13 mouse cellular contexts compared by ENCODE assay signal in genomic region chr10:94827890-94828733, GRCm38 (mm10).
A peak's percentile ranks its signal among the peaks of the same experiment; 100 is the strongest.
DNase-seq lines count a peak whose midpoint lies in the region; ATAC-seq and TF ChIP-seq lines count a peak whose summit lies in the region.
"Had no signal": no experiment of that assay in that cellular context is flagged by ENCODE, and none has a peak within 500 bp of the region (broad histone marks: within the 10 kb centered on the region; RNA-seq: fewer than 3 reads in every experiment).

No protein-coding gene starts in this region.

- H3K4me3 ChIP-seq in liver, embryonic 16.5 days (ENCODE audit: low read depth, low read length) = no peak overlapping the region
- no peak overlapping the region for H3K4me3 ChIP-seq in liver, embryonic 12.5 days
- no peak overlapping the region for H3K4me3 ChIP-seq in small intestine, adult 2 months (ENCODE audit: low read depth, low read length)
- H3K4me3 ChIP-seq: embryonic facial prominence, embryonic 12.5 days; hindbrain, embryonic 15.5 days; liver, embryonic 13.5 days; myocyte had no signal

- no peaks in the 10 kb centered on the region; the same call in 1 of the 2 replicates for H3K4me1 ChIP-seq in liver, embryonic 16.5 days (ENCODE audit: control insufficient read depth, low read depth, low read length)
- peaks cover 18% of the 10 kb centered on the region for H3K4me1 ChIP-seq in liver, embryonic 12.5 days
- H3K4me1 ChIP-seq in small intestine, adult 2 months (ENCODE audit: control insufficient read depth, insufficient read depth, insufficient read length, low read length) = peaks cover 3% of the 10 kb centered on the region; the same call in 1 of the 2 replicates

- 53% methylated on average over 14 of the region's 14 CpGs for WGBS in liver, embryonic 16.5 days (ENCODE audit: insufficient replicate concordance)
- WGBS in liver, embryonic 12.5 days (ENCODE audit: insufficient replicate concordance) = 57% methylated on average over 14 of the region's 14 CpGs
- 79% methylated on average over 14 of the region's 14 CpGs for WGBS in small intestine, adult 2 months

- no peak overlapping the region for H3K9ac ChIP-seq in liver, embryonic 16.5 days (ENCODE audit: low read depth, low read length)
- H3K9ac ChIP-seq in liver, embryonic 12.5 days = no peak overlapping the region
- H3K9ac ChIP-seq: embryonic facial prominence, embryonic 12.5 days; hindbrain, embryonic 15.5 days; liver, embryonic 13.5 days had no signal

- DNase-seq in frontal cortex, postnatal 36 days (ENCODE audit: low spot score in 2 of 2) = no peak
- no peak for DNase-seq in testis, postnatal 10 days (ENCODE audit: low spot score)
- DNase-seq in adrenal gland, postnatal 25 days = no peak
- no peak for DNase-seq in gastrocnemius, postnatal 25 days
- DNase-seq: liver, embryonic 13.5 days; right cerebral cortex, postnatal 25 days had no signal

- no peak for TF ChIP-seq CTCF in small intestine, adult 2 months (IDR thresholded peaks at IDR 0.05; ENCODE audit: extremely low read depth, insufficient read length, insufficient replicate concordance, low read depth, low read length)

- H3K36me3 ChIP-seq in liver, embryonic 16.5 days (ENCODE audit: control insufficient read depth, insufficient read depth) = no peaks in the 10 kb centered on the region
- H3K36me3 ChIP-seq in liver, embryonic 12.5 days = peaks cover 29% of the 10 kb centered on the region
- no peaks in the 10 kb centered on the region for H3K36me3 ChIP-seq in small intestine, adult 2 months (ENCODE audit: control insufficient read depth, insufficient read depth, low read length)
- H3K36me3 ChIP-seq: embryonic facial prominence, embryonic 12.5 days had no signal

- TF ChIP-seq POLR2A in small intestine, adult 2 months (IDR thresholded peaks at IDR 0.05; ENCODE audit: low read depth, low read length) = no peak; the same call in 1 of the 2 replicates

- H3K27ac ChIP-seq in liver, embryonic 16.5 days (ENCODE audit: low read length) = peak overlapping the region; percentile 16
- H3K27ac ChIP-seq in liver, embryonic 12.5 days = no peak overlapping the region
- H3K27ac ChIP-seq in small intestine, adult 2 months (ENCODE audit: insufficient read depth, low read depth, low read length) = peak overlapping the region; percentile 37
- H3K27ac ChIP-seq: embryonic facial prominence, embryonic 12.5 days had no signal

- no peaks in the 10 kb centered on the region for H3K27me3 ChIP-seq in liver, embryonic 16.5 days (ENCODE audit: control insufficient read depth, insufficient read depth, low read depth, low read length)
- H3K27me3 ChIP-seq in liver, embryonic 12.5 days (replicated peaks) = no peaks in the 10 kb centered on the region
- H3K27me3 ChIP-seq in small intestine, adult 2 months (ENCODE audit: control insufficient read depth, insufficient read depth, low read length) = no peaks in the 10 kb centered on the region
- H3K27me3 ChIP-seq: embryonic facial prominence, embryonic 12.5 days; hindbrain, embryonic 15.5 days; liver, embryonic 13.5 days had no signal

- H3K4me2 ChIP-seq in liver, embryonic 16.5 days (ENCODE audit: low read depth, low read length) = 0 out of 2 replicates have a peak overlapping the region, but pooled peaks have one; percentile 9
- no peak overlapping the region for H3K4me2 ChIP-seq in liver, embryonic 12.5 days
- H3K4me2 ChIP-seq: embryonic facial prominence, embryonic 12.5 days; hindbrain, embryonic 15.5 days; liver, embryonic 13.5 days had no signal

- H3K9me3 ChIP-seq in liver, embryonic 16.5 days (replicated peaks; ENCODE audit: control insufficient read depth, low read length) = no peaks in the 10 kb centered on the region
- H3K9me3 ChIP-seq in liver, embryonic 12.5 days (replicated peaks) = no peaks in the 10 kb centered on the region
- H3K9me3 ChIP-seq: embryonic facial prominence, embryonic 12.5 days; hindbrain, embryonic 15.5 days; liver, embryonic 13.5 days had no signal

- ATAC-seq in liver, embryonic 16.5 days (ENCODE audit: low read depth) = no peak
- ATAC-seq in liver, embryonic 12.5 days = no peak
- peak; percentile 92 for ATAC-seq in inflammation-experienced regulatory T-cells, adult 6 months
